Mouse (Mus musculus): Measurements from ENCODE around the gene Vars2.

DNA sequence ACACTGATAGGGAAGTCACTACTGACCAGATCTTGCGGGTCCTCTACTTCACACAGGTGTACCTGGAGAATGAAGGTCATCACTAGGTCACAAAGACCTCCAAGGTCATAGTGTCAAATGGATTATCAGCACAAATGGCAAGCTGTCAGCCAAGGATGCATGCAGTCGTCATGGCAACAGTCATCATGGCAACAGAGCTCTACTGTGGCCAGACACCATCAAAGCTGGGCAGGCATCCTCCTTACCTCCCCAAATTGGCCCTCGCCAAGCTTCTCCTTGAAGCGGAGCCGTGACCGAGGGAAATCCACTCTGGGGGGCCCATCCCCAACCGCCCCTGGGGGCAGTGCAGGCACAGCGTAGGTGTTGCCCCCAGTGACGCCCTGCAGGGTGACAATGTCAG is 17.7 kb upstream of the Vars2 start:
- TF ChIP-seq CTCF (conservative IDR thresholded peaks at IDR 0.05; ENCODE audit: low read length) (no peak), POU5F1 (IDR thresholded peaks at IDR 0.05; ENCODE audit: borderline replicate concordance, low read length) (no peak)
